34 mouse cellular contexts compared by ENCODE assay signal in genomic region chr19:58374648-58375047, GRCm38 (mm10).
"Had no signal": no experiment of that assay in that cellular context is flagged by ENCODE, and none has a peak within 500 bp of the region (broad histone marks: within the 10 kb centered on the region; RNA-seq: fewer than 3 reads in every experiment).

No protein-coding gene starts in this region.

- H3K4me3 ChIP-seq: heart, adult 2 months; heart, embryonic 10.5 days; heart, embryonic 12.5 days; heart, embryonic 13.5 days; heart, embryonic 15.5 days; hindbrain, embryonic 10.5 days; hindbrain, embryonic 12.5 days; hindbrain, embryonic 13.5 days; hindbrain, embryonic 15.5 days; intestine, embryonic 15.5 days; kidney, embryonic 15.5 days; layer of hippocampus, adult 2 months had no signal

- DNase-seq: heart, adult 2 months; heart, postnatal 10 days; heart, postnatal 14 days; heart, postnatal 36 days; heart, postnatal 4 days; kidney, adult 11 months; kidney, adult 18-20 months; kidney, adult 2 months; kidney, postnatal 10 days; kidney, postnatal 14 days; kidney, postnatal 25 days; kidney, postnatal 36 days; kidney, postnatal 4 days; layer of hippocampus, adult 9-11 months; layer of hippocampus, postnatal 36 days had no signal

- H3K36me3 ChIP-seq: heart, embryonic 10.5 days; heart, embryonic 12.5 days; heart, embryonic 13.5 days; heart, embryonic 15.5 days; hindbrain, embryonic 10.5 days; hindbrain, embryonic 12.5 days; hindbrain, embryonic 13.5 days; hindbrain, embryonic 15.5 days; intestine, embryonic 15.5 days; kidney, embryonic 15.5 days had no signal

- H3K9me3 ChIP-seq: heart, embryonic 10.5 days; heart, embryonic 12.5 days; heart, embryonic 13.5 days; heart, embryonic 15.5 days; hindbrain, embryonic 10.5 days; hindbrain, embryonic 12.5 days; hindbrain, embryonic 13.5 days; hindbrain, embryonic 15.5 days; intestine, embryonic 15.5 days; kidney, embryonic 15.5 days had no signal

- H3K4me1 ChIP-seq: heart, embryonic 10.5 days had no signal

- H3K4me2 ChIP-seq: heart, embryonic 11.5 days; heart, embryonic 12.5 days; heart, embryonic 13.5 days; heart, embryonic 15.5 days; hindbrain, embryonic 12.5 days; hindbrain, embryonic 13.5 days; hindbrain, embryonic 14.5 days; hindbrain, embryonic 15.5 days; intestine, embryonic 15.5 days; kidney, embryonic 15.5 days had no signal

- ATAC-seq: hindbrain, embryonic 16.5 days; hindbrain, postnatal 0 days; inflammation-experienced regulatory T-cells, adult 6 months; intestine, embryonic 15.5 days; intestine, embryonic 16.5 days; intestine, postnatal 0 days had no signal

- H3K27me3 ChIP-seq: heart, embryonic 12.5 days; heart, embryonic 13.5 days; heart, embryonic 15.5 days; hindbrain, embryonic 12.5 days; hindbrain, embryonic 13.5 days; hindbrain, embryonic 15.5 days; intestine, embryonic 15.5 days; kidney, embryonic 15.5 days had no signal

- H3K9ac ChIP-seq: heart, embryonic 12.5 days; heart, embryonic 13.5 days; heart, embryonic 15.5 days; hindbrain, embryonic 12.5 days; hindbrain, embryonic 13.5 days; hindbrain, embryonic 14.5 days; hindbrain, embryonic 15.5 days; intestine, embryonic 15.5 days; kidney, embryonic 15.5 days had no signal

- H3K27ac ChIP-seq: heart, adult 2 months; heart, embryonic 10.5 days; heart, embryonic 13.5 days; heart, embryonic 15.5 days; hindbrain, embryonic 10.5 days; hindbrain, embryonic 12.5 days; hindbrain, embryonic 13.5 days; hindbrain, embryonic 14.5 days; hindbrain, embryonic 15.5 days; hindbrain, postnatal 0 days; intestine, embryonic 15.5 days; kidney, embryonic 15.5 days; kidney, postnatal 0 days; layer of hippocampus, adult 2 months had no signal
